Mouse (Mus musculus): ENCODE data around the gene Olfr195. TPM values are rescaled to one million over a fixed set of nuclear protein-coding genes. Genes with fewer than 3 reads are reported as not detected.
"Not testable (repeated sequence)": the region's sequence is repeated elsewhere in the genome, so short reads cannot be mapped to it uniquely, and the experiment has no call there.

The Olfr195 gene
- not detected for total RNA-seq (2021)
- long read RNA-seq, experiment 1 = 0 reads
- long read RNA-seq, experiment 2 = 0 reads

DNA sequence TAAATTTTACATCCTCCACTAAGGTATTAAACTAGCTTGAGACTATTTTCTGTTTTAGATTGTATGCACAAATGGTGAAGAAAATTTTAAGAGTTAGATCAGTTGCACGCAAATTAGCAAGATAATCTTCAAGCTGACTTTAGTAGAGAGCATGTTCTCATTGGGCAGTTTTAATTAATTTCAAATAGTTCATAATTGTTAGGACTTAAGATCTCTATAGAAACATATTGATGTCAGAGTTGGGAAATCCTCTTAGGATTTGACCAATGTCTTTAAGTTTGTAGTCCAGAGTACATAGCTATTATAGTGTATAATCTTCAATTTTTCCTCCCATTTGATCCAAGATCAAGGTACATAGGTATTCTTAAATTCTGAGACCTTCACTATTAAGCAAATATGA, at the start of gene Olfr195:
Gene Olfr195 (plus strand): TSS at position 301 of the 400 bp plus-strand sequence.
- TF ChIP-seq CTCF (IDR thresholded peaks at IDR 0.05) = no peak
- H3K4me3 ChIP-seq = no peak within 1 kb of the TSS
- H3K27ac ChIP-seq = no peak within 1 kb of the TSS
- intact Hi-C loops (cut with DNase I) = no loop called here
- DNase-seq = no peak

GRCm38 (mm10) chr16:59105312-59105711, 41.5 kb upstream of the Olfr195 start:
- no peak for TF ChIP-seq CTCF (IDR thresholded peaks at IDR 0.05)
- intact Hi-C loops (cut with DNase I) = no loop called here
- no peak overlapping the region for H3K27ac ChIP-seq
- DNase-seq = no peak
- no peak overlapping the region for H3K4me3 ChIP-seq

GRCm38 (mm10) chr16:59108522-59108921, 38.3 kb upstream of the Olfr195 start:
- intact Hi-C loops (cut with DNase I); DNase-seq; H3K27ac ChIP-seq; H3K4me3 ChIP-seq: not testable (repeated sequence)

GRCm38 (mm10) chr16:59111781-59112180, 35.1 kb upstream of the Olfr195 start, which contains the start of gene Olfr193:
Olfr193 (minus strand) TSS chr16:59111881.
- intact Hi-C loops (cut with DNase I) = no loop called here
- TF ChIP-seq CTCF (IDR thresholded peaks at IDR 0.05) = no peak
- no peak for DNase-seq
- H3K27ac ChIP-seq = no peak within 1 kb of the TSS
- no peak within 1 kb of the TSS for H3K4me3 ChIP-seq

DNA sequence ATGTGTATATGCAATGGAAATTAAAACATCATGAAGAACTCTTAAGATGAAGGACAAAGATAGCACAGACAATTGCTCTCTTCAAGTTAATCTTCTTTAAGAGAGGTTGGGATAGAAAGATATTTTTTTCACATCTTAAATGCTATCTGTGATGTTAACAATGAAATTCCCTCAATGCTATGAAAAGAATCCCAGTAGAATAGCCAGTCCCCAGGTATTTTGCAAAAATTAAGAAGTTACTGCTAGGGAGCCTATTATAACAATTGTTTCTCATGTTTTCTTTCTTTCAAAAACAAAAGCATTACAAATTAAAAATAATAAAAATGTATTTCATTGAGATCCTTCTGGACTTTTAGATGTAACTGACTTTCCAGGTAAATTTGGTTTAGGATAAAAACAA, 25.9 kb upstream of the Olfr195 start, which contains the start of gene Olfr194:
Gene Olfr194 (minus strand): TSS at position 101 of the 400 bp plus-strand sequence.
- Histone ChIP-seq H3K27ac (no peak within 1 kb of the TSS), H3K4me3 (no peak within 1 kb of the TSS)
- intact Hi-C loops (cut with DNase I) = no loop called here
- no peak for DNase-seq
- no peak for TF ChIP-seq CTCF (IDR thresholded peaks at IDR 0.05)

DNA sequence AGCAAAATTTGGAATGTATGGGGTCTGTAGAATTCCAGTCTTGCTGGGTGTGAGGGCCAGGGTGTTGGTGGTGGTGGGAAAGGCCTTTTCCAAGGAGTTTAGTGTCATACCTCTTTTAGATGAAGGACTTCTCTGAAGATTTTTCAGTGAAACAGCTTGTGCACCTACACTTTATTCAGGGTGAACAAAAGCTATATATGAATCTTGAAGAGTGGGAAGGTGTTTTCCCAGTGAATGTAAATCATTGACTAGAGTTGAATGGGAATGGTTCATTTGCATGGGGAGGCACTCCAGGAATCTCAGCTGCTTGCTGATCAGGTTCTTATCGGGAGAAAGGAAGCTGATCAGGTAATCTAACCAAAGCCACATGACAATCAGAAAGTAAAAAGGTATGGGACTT, 16.1 kb upstream of the Olfr195 start:
- no peak for TF ChIP-seq CTCF (IDR thresholded peaks at IDR 0.05)
- H3K27ac ChIP-seq = no peak overlapping the region
- intact Hi-C loops (cut with DNase I) = no loop called here
- DNase-seq = no peak
- no peak overlapping the region for H3K4me3 ChIP-seq

DNA sequence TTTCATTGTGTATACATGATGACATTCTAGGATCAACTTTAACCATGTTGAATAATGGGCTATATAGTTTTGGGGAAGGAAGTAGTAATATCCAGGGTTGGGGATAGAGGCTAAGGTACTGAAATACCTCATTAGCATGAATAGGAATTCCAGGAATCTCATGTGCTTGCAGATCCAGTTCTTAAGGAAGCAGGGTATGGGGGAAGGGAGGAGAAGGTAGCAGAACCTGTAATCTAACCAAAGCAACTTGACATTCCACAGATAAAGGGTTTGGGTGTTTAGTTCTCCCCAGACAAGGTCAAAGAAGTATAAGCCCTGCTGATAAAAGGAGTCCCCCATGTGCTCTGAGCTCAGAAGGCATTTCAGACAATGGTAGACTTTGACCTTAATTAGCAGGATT, 5.7 kb upstream of the Olfr195 start:
- H3K27ac ChIP-seq = no peak overlapping the region
- no peak for TF ChIP-seq CTCF (IDR thresholded peaks at IDR 0.05)
- DNase-seq = no peak
- H3K4me3 ChIP-seq = no peak overlapping the region
- intact Hi-C loops (cut with DNase I) = no loop called here

GRCm38 (mm10) chr16:59151996-59152395, 5.2 kb downstream of the Olfr195 start:
- intact Hi-C loops (cut with DNase I) = no loop called here

GRCm38 (mm10) chr16:59170354-59170753, 23.5 kb downstream of the Olfr195 start, which contains the start of gene Olfr196:
Olfr196 (minus strand) TSS chr16:59170454.
- DNase-seq = no peak
- no peak for TF ChIP-seq CTCF (IDR thresholded peaks at IDR 0.05)
- Histone ChIP-seq H3K4me3 (no peak within 1 kb of the TSS), H3K27ac (no peak within 1 kb of the TSS)
- intact Hi-C loops (cut with DNase I) = no loop called here

More at GRCm38 (mm10) chr16:59151996-59152395, 5.2 kb downstream of the Olfr195 start:
- Histone ChIP-seq H3K27ac (no peak overlapping the region), H3K4me3 (no peak overlapping the region)
- no peak for DNase-seq
- no peak for TF ChIP-seq CTCF (IDR thresholded peaks at IDR 0.05)

Other genes with a start within 250 kb of the Olfr195 start
- not detected for gene Olfr181, start 218.3 kb upstream of the Olfr195 start, total RNA-seq (2021)
- gene Olfr180, start 217.7 kb upstream of the Olfr195 start, total RNA-seq (2021) = not detected
- not detected for gene Olfr183, start 151.7 kb upstream of the Olfr195 start, total RNA-seq (2021)
- not detected for gene Olfr186, start 116.8 kb upstream of the Olfr195 start, total RNA-seq (2021)
- gene Olfr187, start 107.3 kb upstream of the Olfr195 start, total RNA-seq (2021) = not detected
- gene Olfr190, start 69.0 kb upstream of the Olfr195 start, total RNA-seq (2021) = not detected
- gene Olfr191, start 57.2 kb upstream of the Olfr195 start, total RNA-seq (2021) = not detected
- not detected for gene Olfr193, start 35.2 kb upstream of the Olfr195 start, total RNA-seq (2021)
- not detected for gene Olfr194, start 26.0 kb upstream of the Olfr195 start, total RNA-seq (2021)
- gene Olfr196, start 23.4 kb downstream of the Olfr195 start, total RNA-seq (2021) = not detected
- gene Olfr198, start 56.5 kb downstream of the Olfr195 start, total RNA-seq (2021) = not detected
- not detected for gene Olfr199, start 72.7 kb downstream of the Olfr195 start, total RNA-seq (2021)
- gene Olfr201, start 125.6 kb downstream of the Olfr195 start, total RNA-seq (2021) = not detected
- gene Olfr202, start 139.7 kb downstream of the Olfr195 start, total RNA-seq (2021) = not detected
- gene Olfr203, start 151.8 kb downstream of the Olfr195 start, total RNA-seq (2021) = not detected
- not detected for gene Olfr204, start 171.2 kb downstream of the Olfr195 start, total RNA-seq (2021)
- gene Olfr205, start 184.1 kb downstream of the Olfr195 start, total RNA-seq (2021) = not detected
- gene Olfr206, start 202.2 kb downstream of the Olfr195 start, total RNA-seq (2021) = not detected
- gene Olfr209, start 216.9 kb downstream of the Olfr195 start, total RNA-seq (2021) = not detected

Data from gastrocnemius, adult 2 months (tissue).